Mouse (Mus musculus) skeletal muscle tissue, adult 2 months (tissue): ENCODE results near the gene Vwa8.
A peak's percentile ranks its signal among the peaks of the same experiment; 100 is the strongest.
"Not testable (repeated sequence)": the region's sequence is repeated elsewhere in the genome, so short reads cannot be mapped to it uniquely, and the experiment has no call there.

ENCODE experiments used
- DNase-seq: peaks from one replicate; pipeline ENCODE4 v3.0.0-alpha.2; 2012; ENCODE audit warnings: low read depth, low spot score

Vwa8 gene

GRCm38 (mm10) chr14:78972424-78972823 is 123.6 kb downstream of the Vwa8 start:
- DNase-seq, result peak; percentile 75

- DNase-seq, result no peak
These were observed 134.3 kb downstream of the Vwa8 start for GRCm38 (mm10) chr14:78983104-78983503.

- DNase-seq, result peak; percentile 49
These were observed 135.4 kb downstream of the Vwa8 start for GRCm38 (mm10) chr14:78984296-78984695.

GRCm38 (mm10) chr14:78987543-78987942 is 138.7 kb downstream of the Vwa8 start:
- DNase-seq, result no peak

GRCm38 (mm10) chr14:78992456-78992855 is 143.6 kb downstream of the Vwa8 start:
- DNase-seq, result no peak

- DNase-seq, result no peak
These were observed 144.7 kb downstream of the Vwa8 start for GRCm38 (mm10) chr14:78993515-78993914.

- no peak for DNase-seq
These were observed 147.5 kb downstream of the Vwa8 start for GRCm38 (mm10) chr14:78996359-78996758.

- DNase-seq, result no peak
These were observed 154.7 kb downstream of the Vwa8 start for GRCm38 (mm10) chr14:79003576-79003975.

GRCm38 (mm10) chr14:79017710-79018109 is 168.9 kb downstream of the Vwa8 start:
- not testable (repeated sequence) for DNase-seq

- DNase-seq, result no peak
These were observed 169.7 kb downstream of the Vwa8 start for GRCm38 (mm10) chr14:79018564-79018963.

- no peak for DNase-seq
These were observed 172.9 kb downstream of the Vwa8 start for GRCm38 (mm10) chr14:79021725-79022124.

- DNase-seq, result no peak
These were observed 180.2 kb downstream of the Vwa8 start for GRCm38 (mm10) chr14:79028996-79029575.

GRCm38 (mm10) chr14:79030715-79031114 is 181.9 kb downstream of the Vwa8 start:
- DNase-seq, result no peak

- DNase-seq, result no peak
These were observed 182.4 kb downstream of the Vwa8 start for GRCm38 (mm10) chr14:79031230-79031740.

GRCm38 (mm10) chr14:79033396-79033795 is 184.5 kb downstream of the Vwa8 start:
- no peak for DNase-seq

- DNase-seq, result no peak
These were observed 185.7 kb downstream of the Vwa8 start for GRCm38 (mm10) chr14:79034511-79034913.

- no peak for DNase-seq
These were observed 186.7 kb downstream of the Vwa8 start for GRCm38 (mm10) chr14:79035575-79035974.

GRCm38 (mm10) chr14:79047186-79047585 is 198.3 kb downstream of the Vwa8 start:
- no peak for DNase-seq

GRCm38 (mm10) chr14:79047956-79048355 is 199.1 kb downstream of the Vwa8 start:
- DNase-seq, result no peak

- no peak for DNase-seq
These were observed 200.7 kb downstream of the Vwa8 start for GRCm38 (mm10) chr14:79049544-79049943.

- DNase-seq, result no peak
These were observed 216.8 kb downstream of the Vwa8 start for GRCm38 (mm10) chr14:79065636-79066035.

- no peak for DNase-seq
These were observed 220.7 kb downstream of the Vwa8 start for GRCm38 (mm10) chr14:79069515-79069914.

GRCm38 (mm10) chr14:79074786-79075185 is 225.9 kb downstream of the Vwa8 start:
- peak; percentile 78 for DNase-seq
